Mouse (Mus musculus): ENCODE measurements at regions not wholly inside any gene's neighbourhood (a gene's known extent, or its start where the extent isn't known, plus 50 kb on each side); places are given as distances from the start of the nearest gene placed in this dataset.
A peak's percentile ranks its signal among the peaks of the same experiment; 100 is the strongest.

GRCm38 (mm10) chr7:78123386-78123785 lies 614.4 kb downstream of the Ntrk3 start:
- Histone ChIP-seq H3K27ac (replicated peaks) (no peak overlapping the region), H3K36me3 (no peaks in the 10 kb centered on the region), H3K4me1 (replicated peaks) (no peaks in the 10 kb centered on the region), H3K4me3 (no peak overlapping the region), H3K9me3 (no peaks in the 10 kb centered on the region), H3K27me3 (no peaks in the 10 kb centered on the region), H3K4me2 (no peak overlapping the region), H3K9ac (no peak overlapping the region)
- no peak for ATAC-seq (ENCODE audit: low read depth)
- 89% methylated on average over 1 of the region's 1 CpGs for WGBS

- Histone ChIP-seq H3K4me3 (no peak overlapping the region), H3K4me1 (replicated peaks) (no peaks in the 10 kb centered on the region), H3K27ac (replicated peaks) (no peak overlapping the region), H3K9ac (no peak overlapping the region), H3K9me3 (no peaks in the 10 kb centered on the region), H3K4me2 (no peak overlapping the region), H3K27me3 (no peaks in the 10 kb centered on the region), H3K36me3 (no peaks in the 10 kb centered on the region)
- no peak for ATAC-seq (ENCODE audit: low read depth)
- WGBS: 77% methylated on average over 5 of the region's 5 CpGs
Measured at GRCm38 (mm10) chr7:78121151-78121486, 616.7 kb downstream of the Ntrk3 start.

GRCm38 (mm10) chr7:78120462-78121150 lies 617.2 kb downstream of the Ntrk3 start:
- Histone ChIP-seq H3K4me3 (no peak overlapping the region), H3K9ac (no peak overlapping the region), H3K27me3 (no peaks in the 10 kb centered on the region), H3K36me3 (no peaks in the 10 kb centered on the region), H3K27ac (replicated peaks) (no peak overlapping the region), H3K9me3 (no peaks in the 10 kb centered on the region), H3K4me1 (replicated peaks) (no peaks in the 10 kb centered on the region), H3K4me2 (no peak overlapping the region)
- WGBS: 63% methylated on average over 5 of the region's 5 CpGs
- no peak for ATAC-seq (ENCODE audit: low read depth)

- H3K4me2 ChIP-seq: no peak overlapping the region
- H3K4me3 ChIP-seq: no peak overlapping the region
- 91% methylated on average over 1 of the region's 1 CpGs for WGBS
- H3K36me3 ChIP-seq: no peaks in the 10 kb centered on the region
- no peak overlapping the region for H3K9ac ChIP-seq
- ATAC-seq (ENCODE audit: low read depth): no peak
- no peaks in the 10 kb centered on the region for H3K27me3 ChIP-seq
- H3K27ac ChIP-seq (replicated peaks): no peak overlapping the region
- H3K9me3 ChIP-seq: no peaks in the 10 kb centered on the region
- H3K4me1 ChIP-seq (replicated peaks): no peaks in the 10 kb centered on the region
Measured at GRCm38 (mm10) chr7:78119809-78120208, 618.0 kb downstream of the Ntrk3 start.

- Histone ChIP-seq H3K27ac (replicated peaks) (no peak overlapping the region), H3K36me3 (no peaks in the 10 kb centered on the region), H3K27me3 (no peaks in the 10 kb centered on the region), H3K9me3 (no peaks in the 10 kb centered on the region), H3K4me1 (replicated peaks) (no peaks in the 10 kb centered on the region), H3K4me2 (no peak overlapping the region), H3K4me3 (no peak overlapping the region), H3K9ac (no peak overlapping the region)
- ATAC-seq (ENCODE audit: low read depth): no peak
- WGBS: 86% methylated on average over 6 of the region's 6 CpGs
Measured at GRCm38 (mm10) chr7:78111291-78111690, 626.5 kb downstream of the Ntrk3 start.

- H3K27me3 ChIP-seq: no peaks in the 10 kb centered on the region
- no peaks in the 10 kb centered on the region for H3K36me3 ChIP-seq
- no peaks in the 10 kb centered on the region for H3K9me3 ChIP-seq
- no peak overlapping the region for H3K4me2 ChIP-seq
- H3K4me3 ChIP-seq: no peak overlapping the region
- H3K9ac ChIP-seq: no peak overlapping the region
- 77% methylated on average over 2 of the region's 2 CpGs for WGBS
- H3K4me1 ChIP-seq (replicated peaks): no peaks in the 10 kb centered on the region
- no peak overlapping the region for H3K27ac ChIP-seq (replicated peaks)
- no peak for ATAC-seq (ENCODE audit: low read depth)
Measured at GRCm38 (mm10) chr7:78103536-78104279, 634.1 kb downstream of the Ntrk3 start.

GRCm38 (mm10) chr7:78102396-78102795 lies 635.4 kb downstream of the Ntrk3 start:
- no peak for ATAC-seq (ENCODE audit: low read depth)
- H3K4me2 ChIP-seq: no peak overlapping the region
- H3K9ac ChIP-seq: no peak overlapping the region
- no peaks in the 10 kb centered on the region for H3K27me3 ChIP-seq
- H3K36me3 ChIP-seq: no peaks in the 10 kb centered on the region
- H3K4me3 ChIP-seq: no peak overlapping the region
- WGBS: 90% methylated on average over 3 of the region's 3 CpGs
- no peaks in the 10 kb centered on the region for H3K4me1 ChIP-seq (replicated peaks)
- H3K9me3 ChIP-seq: no peaks in the 10 kb centered on the region
- H3K27ac ChIP-seq (replicated peaks): no peak overlapping the region

GRCm38 (mm10) chr7:78086566-78087008 lies 651.2 kb downstream of the Ntrk3 start:
- H3K27me3 ChIP-seq: no peaks in the 10 kb centered on the region
- H3K9ac ChIP-seq: no peak overlapping the region
- no peaks in the 10 kb centered on the region for H3K36me3 ChIP-seq
- H3K4me2 ChIP-seq: peak overlapping the region; percentile 1; the same call in 1 of the 2 replicates
- H3K4me1 ChIP-seq (replicated peaks): peaks cover 12% of the 10 kb centered on the region
- H3K9me3 ChIP-seq: no peaks in the 10 kb centered on the region
- peak overlapping the region; percentile 6; the same call in 1 of the 2 replicates for H3K27ac ChIP-seq (replicated peaks)
- 50% methylated on average over 4 of the region's 4 CpGs for WGBS
- H3K4me3 ChIP-seq: no peak overlapping the region
- ATAC-seq (ENCODE audit: low read depth): no peak; the same call in 1 of the 2 replicates

- Histone ChIP-seq H3K27me3 (no peaks in the 10 kb centered on the region), H3K27ac (replicated peaks) (peak overlapping the region; percentile 6; the same call in 1 of the 2 replicates), H3K4me2 (peak overlapping the region; percentile 1; the same call in 1 of the 2 replicates), H3K9me3 (no peaks in the 10 kb centered on the region), H3K36me3 (no peaks in the 10 kb centered on the region), H3K9ac (no peak overlapping the region), H3K4me1 (replicated peaks) (peaks cover 12% of the 10 kb centered on the region), H3K4me3 (no peak overlapping the region)
- no peak for ATAC-seq (ENCODE audit: low read depth)
- 32% methylated on average over 11 of the region's 11 CpGs for WGBS
Measured at GRCm38 (mm10) chr7:78085783-78086565, 651.8 kb downstream of the Ntrk3 start.

- Histone ChIP-seq H3K4me1 (replicated peaks) (no peaks in the 10 kb centered on the region), H3K27me3 (no peaks in the 10 kb centered on the region), H3K36me3 (no peaks in the 10 kb centered on the region), H3K9ac (no peak overlapping the region), H3K4me3 (no peak overlapping the region), H3K27ac (replicated peaks) (no peak overlapping the region), H3K9me3 (no peaks in the 10 kb centered on the region), H3K4me2 (no peak overlapping the region)
- WGBS: 74% methylated on average over 1 of the region's 1 CpGs
- ATAC-seq (ENCODE audit: low read depth): no peak
Measured at GRCm38 (mm10) chr7:78079708-78080107, 658.1 kb downstream of the Ntrk3 start.

- H3K4me3 ChIP-seq: no peak overlapping the region
- no peaks in the 10 kb centered on the region for H3K9me3 ChIP-seq
- peaks cover 7% of the 10 kb centered on the region; the same call in 1 of the 2 replicates for H3K4me1 ChIP-seq (replicated peaks)
- H3K27ac ChIP-seq (replicated peaks): no peak overlapping the region
- H3K36me3 ChIP-seq: no peaks in the 10 kb centered on the region
- H3K27me3 ChIP-seq: no peaks in the 10 kb centered on the region
- no peak for ATAC-seq (ENCODE audit: low read depth)
- H3K4me2 ChIP-seq: no peak overlapping the region
- no peak overlapping the region for H3K9ac ChIP-seq
- WGBS: 60% methylated on average over 7 of the region's 7 CpGs
Measured at GRCm38 (mm10) chr7:78071131-78071530, 666.7 kb downstream of the Ntrk3 start.

- ATAC-seq (ENCODE audit: low read depth): no peak
Measured at GRCm38 (mm10) chr7:78061631-78062030, 676.2 kb downstream of the Ntrk3 start.

More at GRCm38 (mm10) chr7:78061631-78062030, 676.2 kb downstream of the Ntrk3 start:
- 94% methylated on average over 1 of the region's 1 CpGs for WGBS
- no peaks in the 10 kb centered on the region for H3K27me3 ChIP-seq
- H3K36me3 ChIP-seq: no peaks in the 10 kb centered on the region
- no peak overlapping the region for H3K4me3 ChIP-seq
- H3K9me3 ChIP-seq: no peaks in the 10 kb centered on the region
- H3K9ac ChIP-seq: no peak overlapping the region
- H3K4me2 ChIP-seq: no peak overlapping the region
- no peaks in the 10 kb centered on the region for H3K4me1 ChIP-seq (replicated peaks)
- H3K27ac ChIP-seq (replicated peaks): no peak overlapping the region
